Mouse (Mus musculus): Measurements from ENCODE around the gene Hspa4l. TPM values are rescaled to one million over a fixed set of nuclear protein-coding genes. Genes with fewer than 3 reads are reported as not detected.
"Not testable (repeated sequence)": the region's sequence is repeated elsewhere in the genome, so short reads cannot be mapped to it uniquely, and the experiment has no call there.

Hspa4l gene
- total RNA-seq, 2 experiments from 2014 or later = 102 to 160 TPM

GRCm38 (mm10) chr3:40809894-40810293, 65.6 kb downstream of the Hspa4l start:
- DNase-seq (ENCODE audit: low spot score in 2 of 2) = no peak

DNA sequence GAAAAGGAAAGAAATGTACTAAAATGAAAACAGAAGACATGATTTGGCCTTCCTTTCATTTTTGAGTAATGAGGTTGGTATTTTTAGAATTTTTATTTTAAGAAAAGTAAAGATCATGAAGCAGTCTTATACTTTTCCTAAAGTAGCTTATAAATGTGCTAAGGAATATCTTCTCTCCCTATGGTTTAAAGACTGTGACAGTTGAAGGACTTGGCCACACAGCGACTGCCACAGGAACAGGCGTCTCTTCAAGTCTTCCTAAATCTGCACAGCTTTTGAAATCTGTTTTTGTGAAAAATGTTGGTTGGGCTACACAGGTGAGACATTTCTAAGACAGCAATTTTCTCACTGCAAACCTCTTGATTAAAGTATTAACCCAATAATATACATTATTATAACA, 69.0 kb downstream of the Hspa4l start:
- DNase-seq (ENCODE audit: low spot score in 2 of 2) = no peak

DNA sequence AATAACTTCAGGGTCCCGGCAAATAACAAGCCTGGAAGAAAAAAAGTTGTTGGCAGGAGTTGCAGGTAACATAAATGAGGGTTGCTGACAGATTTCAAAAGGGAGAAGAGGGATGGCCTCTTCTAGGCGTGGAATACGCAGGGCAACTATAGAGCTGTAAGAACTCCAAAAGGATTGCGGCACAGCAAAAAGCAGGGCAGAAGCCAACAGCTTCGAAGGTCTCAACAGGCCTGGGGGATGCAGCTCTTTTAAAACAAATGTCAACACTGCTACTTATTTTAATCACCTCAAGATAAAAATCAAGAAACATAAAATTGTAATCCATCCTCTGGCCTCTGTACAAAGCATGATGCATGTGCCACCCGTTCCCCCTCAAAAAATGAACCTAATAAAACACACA, 101.2 kb downstream of the Hspa4l start:
- DNase-seq (ENCODE audit: low spot score in 2 of 2) = not testable (repeated sequence)

Other genes with a start within 250 kb of the Hspa4l start
- 1 to 10 TPM; 2.1 to 2.2 TPM for gene Intu, start 213.2 kb upstream of the Hspa4l start, total RNA-seq (2021)
- not detected for gene Slc25a31, start 35.6 kb upstream of the Hspa4l start, total RNA-seq (2021)
- gene Plk4, start 55.5 kb downstream of the Hspa4l start, total RNA-seq (2021) = 1 to 10 TPM; 4.8 to 6.0 TPM
- 10 to 100 TPM; 22.3 to 24.6 TPM for gene Mfsd8, start 102.4 kb downstream of the Hspa4l start, total RNA-seq (2021)
- 1 to 10 TPM; 3.0 to 6.1 TPM for gene Abhd18, start 102.5 kb downstream of the Hspa4l start, total RNA-seq (2021)
- under 1 TPM in 1 of 2 experiments, not detected in 1; 0.16 TPM for gene 1700034I23Rik, start 158.0 kb downstream of the Hspa4l start, total RNA-seq (2021)
- 10 to 100 TPM; 31.1 to 35.6 TPM for gene Larp1b, start 205.3 kb downstream of the Hspa4l start, total RNA-seq (2021)

All from adrenal gland, adult 18-20 months (tissue).